Mouse (Mus musculus): Measurements from ENCODE around the gene Msantd3. TPM values are rescaled to one million over a fixed set of nuclear protein-coding genes. Genes with fewer than 3 reads are reported as not detected.

Gene Msantd3
- polyA plus RNA-seq (2014; fragmentation: Illumina TruSeq; extraction: RNeasy Lipid Tissue Mini Kit (QIAGEN cat#74804); ENCODE audit: low replicate concordance): 3.1 TPM

GRCm38 (mm10) chr4:48539841-48540575 lies at the start of gene Msantd3:
Msantd3 (plus strand) TSS chr4:48539935.

GRCm38 (mm10) chr4:48584421-48585240 lies 44.9 kb downstream of the Msantd3 start, which contains the start of gene Tmeff1:
Tmeff1 (plus strand) TSS chr4:48585174.

Other genes starting within 250 kb of the Msantd3 start
- gene Tex10, start 66.5 kb upstream of the Msantd3 start, polyA plus RNA-seq (2014; fragmentation: Illumina TruSeq; extraction: RNeasy Lipid Tissue Mini Kit (QIAGEN cat#74804); ENCODE audit: low replicate concordance): 25.7 TPM
- gene Tmeff1, start 45.2 kb downstream of the Msantd3 start, polyA plus RNA-seq (2014; fragmentation: Illumina TruSeq; extraction: RNeasy Lipid Tissue Mini Kit (QIAGEN cat#74804); ENCODE audit: low replicate concordance): 9.8 TPM
- not detected for gene Cavin4, start 123.6 kb downstream of the Msantd3 start, polyA plus RNA-seq (2014; fragmentation: Illumina TruSeq; extraction: RNeasy Lipid Tissue Mini Kit (QIAGEN cat#74804); ENCODE audit: low replicate concordance)